Mouse (Mus musculus) thymus, adult 18-20 months (tissue): ENCODE results near the gene Naa10.

Experiments
- DNase-seq, 2 experiments: peaks; one replicate each; pipeline ENCODE4 v3.0.0; 2022; ENCODE audit warnings: mixed read lengths in 2 of 2

The Naa10 gene

DNA sequence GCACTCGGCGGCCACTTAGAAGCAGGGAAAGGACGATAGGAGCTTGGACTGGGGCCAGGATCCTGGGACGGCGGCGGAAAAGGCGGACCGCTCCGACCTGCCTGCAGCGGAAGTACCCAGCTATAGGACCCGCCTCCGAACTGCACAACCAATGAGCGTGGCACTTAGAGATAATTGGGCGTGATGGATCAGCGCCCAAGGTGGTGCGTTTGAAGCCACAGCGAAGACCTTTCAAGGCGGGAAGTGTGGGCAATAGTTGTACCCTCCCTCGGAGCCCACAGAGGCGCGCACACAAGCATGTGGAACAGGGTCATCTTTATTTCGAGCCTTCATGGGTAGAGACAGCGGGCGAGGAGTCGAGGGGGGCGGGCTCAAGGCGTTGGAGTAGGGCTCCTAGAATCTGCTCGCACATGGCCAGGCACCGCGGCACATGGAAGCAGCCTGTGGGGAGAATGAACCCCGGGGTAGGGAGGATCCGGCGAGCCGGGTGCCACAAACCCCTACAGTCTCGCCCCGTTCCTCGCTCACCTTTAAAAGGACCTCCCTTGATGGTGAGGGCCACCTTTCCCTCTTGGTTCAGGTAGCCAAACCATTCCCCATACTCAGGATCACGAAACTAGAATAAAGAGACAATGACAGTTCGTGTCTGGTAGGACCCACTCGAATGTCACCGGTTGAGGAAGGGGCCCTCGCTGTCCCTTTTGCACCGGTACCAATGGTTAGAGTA lies at the start of gene Naa10, which contains the start of gene Arhgap4:
Gene Naa10, minus strand, starts transcription at position 122 of the 727 bp plus-strand sequence.
Gene Arhgap4, minus strand, starts transcription at position 48 of the 727 bp plus-strand sequence.
- peak; percentile 66 to 78 for DNase-seq

DNA sequence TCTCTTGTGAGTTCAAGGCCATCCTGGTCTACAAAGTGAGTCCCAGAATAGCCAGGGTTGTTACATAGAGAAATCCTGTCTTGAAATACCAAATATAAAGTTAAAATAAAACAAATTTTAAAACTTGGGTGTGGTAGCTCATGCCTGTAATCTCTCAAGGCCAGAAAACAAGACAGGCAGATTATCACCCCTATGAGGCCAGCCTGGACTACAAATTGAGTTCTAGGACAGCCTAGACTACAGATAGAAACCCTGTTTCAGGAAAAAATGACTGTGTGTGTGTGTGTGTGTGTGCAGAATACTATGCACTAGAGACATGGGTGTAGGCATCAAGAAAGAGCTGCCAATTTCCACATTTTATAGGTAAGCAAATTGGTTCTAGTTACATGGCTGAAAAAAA lies 49.0 kb upstream of the Naa10 start:
- DNase-seq: no peak

DNA sequence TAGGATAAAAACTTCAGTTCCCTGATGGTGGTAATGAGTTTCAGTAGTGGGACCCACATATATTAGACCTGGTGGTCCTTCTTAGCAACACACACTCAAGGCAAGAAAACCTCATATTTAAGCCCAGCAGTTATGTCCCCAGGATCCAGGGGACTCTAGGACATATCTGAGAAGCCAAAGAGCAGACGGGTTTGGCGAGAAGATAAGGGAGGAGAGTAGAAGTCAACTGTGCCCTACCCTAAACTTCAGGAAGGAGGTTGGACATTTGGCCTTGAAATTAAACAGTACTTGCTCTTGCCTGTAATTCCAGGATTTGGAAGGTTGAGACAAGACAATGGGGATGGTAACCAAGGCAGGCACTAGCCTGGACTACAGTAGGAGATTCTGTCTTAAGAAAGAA lies 48.0 kb upstream of the Naa10 start:
- no peak for DNase-seq

DNA sequence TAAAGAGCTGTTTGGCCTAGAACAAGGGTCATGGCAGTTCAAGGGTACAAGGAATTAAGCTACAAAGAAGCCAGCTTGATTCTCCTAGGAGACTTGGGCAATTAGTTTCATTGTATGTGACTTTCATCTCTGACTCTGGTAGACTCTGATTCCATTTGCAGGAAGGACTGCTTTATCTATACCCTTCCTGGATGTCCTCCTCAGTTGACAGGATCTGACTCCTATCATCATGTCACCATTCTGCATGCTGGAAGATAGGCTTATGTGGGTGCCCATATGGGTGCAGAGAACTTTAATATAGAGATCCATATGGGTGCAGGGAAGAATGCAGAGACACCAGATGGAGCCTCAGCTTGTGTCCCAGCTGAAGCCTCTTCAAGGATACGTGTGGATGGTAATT lies 47.4 kb upstream of the Naa10 start:
- no peak for DNase-seq

DNA sequence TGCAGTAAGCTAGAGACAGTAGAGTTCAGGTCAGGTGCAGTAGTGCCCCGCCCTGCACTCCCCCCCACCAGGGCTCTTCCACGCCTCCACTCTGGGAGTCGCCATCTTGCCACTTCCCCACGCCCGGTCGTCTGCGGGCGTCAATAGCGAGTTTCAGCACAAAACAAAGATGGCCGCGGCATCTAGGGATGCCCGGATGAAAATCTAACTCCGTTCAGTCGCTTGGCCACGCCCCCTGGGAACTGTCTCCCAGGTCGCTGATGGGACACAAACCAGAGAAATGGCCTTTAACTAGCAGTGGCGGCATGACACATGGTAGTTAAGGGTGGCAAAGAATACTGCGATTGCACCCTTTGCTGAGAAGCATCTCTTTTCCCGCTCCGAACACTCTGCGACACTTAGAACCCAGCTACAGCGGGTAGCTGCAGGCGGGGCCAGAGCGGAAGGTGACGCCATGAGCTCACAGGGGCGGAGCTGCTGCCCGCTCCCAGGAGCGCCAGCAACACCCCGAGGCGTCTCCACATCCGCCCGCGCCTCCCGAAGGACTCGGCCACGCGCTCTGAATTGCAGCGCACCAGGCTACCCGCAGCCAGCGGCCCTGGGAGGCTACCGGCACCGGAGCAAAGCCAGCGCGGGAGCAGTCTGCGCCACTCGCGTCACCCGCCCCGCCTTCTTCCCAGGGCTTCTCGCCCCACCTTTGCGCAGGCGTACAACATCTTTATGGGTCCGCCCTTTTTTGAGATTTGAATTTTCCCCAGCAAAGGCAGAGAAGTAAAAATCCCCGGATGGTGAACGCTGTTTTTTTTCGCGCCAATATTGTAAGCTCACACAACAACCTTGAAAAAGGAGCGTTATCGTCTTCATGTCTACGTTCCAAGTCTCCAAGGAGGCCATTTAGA lies 45.7 kb upstream of the Naa10 start:
- DNase-seq: peak; percentile 74 to 83

DNA sequence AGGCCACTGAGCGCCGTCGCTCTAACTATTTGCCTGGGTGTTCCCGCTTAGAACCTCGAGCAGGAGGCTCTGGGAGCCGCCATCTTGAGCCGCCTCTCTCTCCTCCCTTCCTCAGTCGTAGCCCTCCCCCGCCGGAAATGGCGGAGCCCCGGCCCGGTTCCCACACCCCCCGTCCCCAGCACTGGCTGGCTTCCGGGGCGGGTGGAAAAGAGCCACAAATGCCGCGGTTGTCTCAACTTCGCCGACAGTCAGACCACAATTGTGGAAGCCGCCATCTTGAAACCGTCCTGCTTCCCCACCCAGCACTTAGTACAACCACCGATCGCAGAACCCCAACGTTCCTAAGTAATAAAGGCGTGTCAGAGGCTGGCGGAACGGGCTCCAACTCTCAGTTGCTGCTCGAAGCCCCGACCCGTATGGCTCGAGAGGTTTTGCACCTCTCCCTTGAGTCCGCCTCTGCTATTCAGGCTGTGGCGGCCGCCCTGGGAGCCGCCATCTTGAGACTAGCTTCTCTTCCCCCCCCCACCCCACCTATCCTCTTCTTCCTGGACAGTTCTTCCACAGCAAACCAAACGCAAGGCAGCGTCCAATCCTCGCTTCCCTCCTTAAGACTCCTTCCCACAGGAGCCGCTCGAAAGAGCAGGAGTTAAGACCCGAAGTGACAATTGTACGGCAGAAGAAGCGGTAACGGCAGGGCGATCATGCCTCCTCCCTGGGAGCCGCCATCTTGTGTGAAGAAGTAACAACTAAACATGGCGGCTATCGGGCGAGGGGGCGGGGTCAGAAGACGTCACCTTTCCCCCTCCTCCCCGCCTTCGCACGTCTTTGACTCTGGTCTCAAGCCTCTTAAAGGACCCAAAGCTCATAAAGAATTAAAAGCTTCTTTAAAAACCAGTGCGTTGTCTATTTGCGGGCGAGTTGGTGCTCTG lies 44.8 kb upstream of the Naa10 start, which contains the start of gene Hcfc1:
Gene Hcfc1, minus strand, starts transcription at position 110 of the 929 bp plus-strand sequence.
- DNase-seq: peak; percentile 79 to 83

DNA sequence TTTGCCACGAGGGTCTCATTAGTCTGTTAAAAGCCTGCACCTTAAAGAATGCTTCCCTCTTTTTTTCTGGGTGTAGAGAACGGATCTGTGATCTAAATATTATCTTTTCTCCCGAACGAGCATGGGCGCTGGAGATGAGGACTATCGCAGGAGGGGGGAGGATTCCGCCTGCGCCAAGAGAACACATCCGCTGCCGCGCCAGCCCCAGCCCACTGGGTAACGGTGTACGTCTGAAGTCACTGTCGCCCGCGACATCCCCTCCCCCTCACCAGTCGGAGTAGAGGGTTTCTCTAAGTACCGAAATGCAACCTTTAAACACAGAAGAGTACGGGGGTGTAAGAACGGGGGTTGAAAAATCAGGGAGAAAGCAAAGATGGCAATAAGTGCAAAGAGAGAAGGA lies 43.6 kb upstream of the Naa10 start:
- DNase-seq: peak; percentile 58 to 72

DNA sequence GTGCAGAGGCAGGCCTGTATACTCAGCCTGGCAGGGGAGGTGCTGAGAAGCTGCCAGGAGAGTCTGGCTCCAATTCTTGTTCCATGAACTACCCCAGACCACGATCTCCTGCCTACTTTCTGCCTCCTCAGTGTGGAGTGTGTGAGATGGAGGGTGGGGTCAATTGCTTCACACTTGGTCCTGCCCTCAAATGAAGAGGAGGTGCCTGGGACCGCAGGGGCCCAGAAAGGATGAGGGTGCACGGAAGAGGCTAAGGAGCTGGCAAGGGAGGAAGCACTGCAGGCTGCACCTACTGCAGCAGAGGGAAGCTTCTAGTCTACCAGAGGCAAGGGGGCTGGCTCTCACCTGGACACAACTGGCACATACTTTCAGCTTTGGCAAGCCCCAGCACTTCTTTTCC lies 42.6 kb upstream of the Naa10 start:
- no peak for DNase-seq

DNA sequence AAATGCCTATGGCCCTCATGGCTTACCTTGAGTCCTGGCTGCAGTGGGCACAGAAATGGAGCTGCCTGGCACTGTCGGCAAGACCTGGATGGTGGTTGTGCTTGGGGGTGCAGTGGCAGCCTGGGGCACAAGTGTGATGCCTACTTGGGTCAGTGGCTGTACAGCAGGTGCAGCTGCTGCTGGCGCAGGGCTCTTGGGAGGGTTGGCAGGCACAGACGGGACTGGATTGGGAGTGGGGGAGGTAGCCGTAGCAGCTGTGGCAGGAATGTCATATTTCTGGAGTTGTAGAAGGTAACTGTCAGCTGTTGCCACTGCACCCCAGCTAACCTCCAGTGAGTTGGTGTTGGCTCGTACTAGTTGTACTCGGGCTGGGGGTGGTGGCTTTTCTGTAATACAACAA lies 33.2 kb upstream of the Naa10 start:
- DNase-seq: no peak

DNA sequence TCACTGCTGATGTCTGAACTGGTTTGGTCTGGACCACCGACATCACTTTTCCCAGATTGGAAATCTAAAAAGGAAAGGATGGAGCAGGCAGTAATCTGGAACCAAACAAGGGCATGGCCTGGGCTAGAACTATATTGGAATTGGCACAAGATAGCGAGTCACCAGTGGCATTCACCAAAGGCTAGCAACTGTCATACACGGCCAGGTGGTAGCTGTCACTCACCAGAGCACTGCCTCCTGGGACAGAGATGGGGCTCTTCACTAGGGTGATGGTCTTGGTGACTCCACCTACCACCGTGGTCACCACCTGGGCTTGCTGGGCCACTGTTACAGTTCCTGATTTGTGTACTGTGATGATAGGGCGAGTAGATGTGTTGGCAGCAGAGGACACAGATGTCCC lies 30.9 kb upstream of the Naa10 start:
- no peak for DNase-seq

DNA sequence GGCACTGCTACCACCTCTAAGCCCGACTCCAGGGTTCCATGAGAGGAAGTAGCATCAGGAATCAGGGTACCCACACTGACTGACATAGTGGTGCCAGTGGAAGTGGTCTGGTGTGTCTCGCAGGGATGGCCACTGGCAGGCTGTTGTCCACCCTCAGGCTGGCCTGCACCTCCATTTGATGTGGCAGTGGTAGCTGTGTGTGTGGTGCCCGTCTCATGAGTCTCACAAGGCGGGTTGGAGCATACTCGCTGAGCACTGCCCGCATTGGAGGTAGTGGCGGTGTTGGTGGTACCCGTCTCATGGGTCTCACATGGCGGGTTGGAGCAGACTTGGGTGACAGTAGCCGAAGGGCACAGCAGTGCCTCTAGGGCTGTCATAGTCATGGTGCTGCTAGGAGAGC lies 27.6 kb upstream of the Naa10 start:
- DNase-seq: no peak

DNA sequence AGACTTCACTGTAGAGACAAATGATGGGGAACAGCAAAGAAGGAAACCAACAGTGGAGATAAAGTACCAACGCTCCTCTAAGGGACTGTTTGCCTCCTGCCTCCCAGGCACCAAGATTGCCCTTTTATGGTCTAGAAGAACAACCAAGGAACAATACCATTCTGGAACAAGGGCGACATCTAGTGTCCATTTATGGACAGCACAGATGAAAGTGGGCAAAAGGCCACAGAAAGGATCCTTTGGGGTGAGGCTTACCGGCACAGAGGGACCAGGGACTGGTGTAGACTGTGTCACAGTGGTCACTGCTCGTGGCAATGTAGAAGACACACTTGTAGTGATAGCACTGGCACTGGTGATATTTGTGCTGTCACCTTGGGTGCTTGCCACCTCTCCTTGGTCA lies 26.9 kb upstream of the Naa10 start:
- no peak for DNase-seq

DNA sequence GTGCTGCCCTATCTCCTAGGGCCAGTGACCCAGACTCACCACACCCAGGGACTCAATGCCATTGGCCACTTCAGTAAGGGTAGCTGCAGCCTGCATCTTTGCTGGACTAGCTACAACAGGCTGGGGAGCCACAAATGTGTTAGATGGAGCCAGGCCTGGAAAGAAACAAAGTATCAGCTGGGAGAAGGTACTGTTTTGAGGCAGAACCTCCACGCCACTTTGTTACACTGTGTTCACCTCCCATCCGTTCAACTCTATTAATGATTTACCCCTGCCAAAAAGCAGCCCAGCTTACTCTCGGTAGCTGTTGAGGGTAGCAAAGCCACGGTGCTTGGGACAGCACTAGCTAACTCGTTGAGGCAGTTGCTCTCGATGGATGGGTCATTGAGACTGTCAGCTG lies 25.2 kb upstream of the Naa10 start:
- no peak for DNase-seq

DNA sequence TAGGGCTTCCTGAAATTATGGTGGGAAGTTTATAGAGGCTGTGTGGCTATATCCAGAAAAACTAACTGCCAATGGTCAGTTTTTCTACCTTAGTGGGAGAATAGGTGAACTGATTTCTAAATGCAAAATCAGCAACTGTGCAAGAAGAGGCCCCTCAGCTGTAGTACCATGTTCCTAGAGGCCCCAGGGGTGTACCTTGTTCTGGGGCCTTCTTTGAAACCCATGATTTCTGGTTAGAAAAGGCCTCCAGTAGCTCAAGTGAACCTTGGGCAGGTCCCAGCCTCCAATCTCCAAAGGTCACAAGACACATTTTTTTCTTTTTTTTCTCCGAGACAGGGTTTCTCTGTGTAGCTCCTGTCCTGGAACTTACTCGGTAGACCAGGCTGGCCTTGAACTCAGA lies 20.6 kb upstream of the Naa10 start:
- no peak for DNase-seq

DNA sequence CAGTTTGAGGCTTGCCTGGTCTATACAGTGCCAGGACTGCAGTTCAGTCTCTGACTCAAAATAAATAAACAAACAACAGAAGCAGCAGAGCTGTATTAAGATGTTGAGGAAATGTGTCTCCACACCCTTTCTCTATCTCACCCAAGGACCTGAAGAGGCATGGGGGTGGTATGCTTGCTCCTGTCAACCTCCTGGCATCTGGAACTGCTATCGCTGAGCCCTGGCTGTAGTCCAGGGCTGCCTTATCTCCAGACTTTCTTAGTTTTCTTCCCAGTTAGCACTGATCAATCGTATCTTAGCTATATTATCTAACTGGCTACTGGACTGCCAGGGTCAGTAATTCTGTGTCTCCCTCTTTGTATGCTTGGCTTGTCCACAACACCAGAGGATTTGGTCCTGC lies 20.1 kb upstream of the Naa10 start:
- no peak for DNase-seq

DNA sequence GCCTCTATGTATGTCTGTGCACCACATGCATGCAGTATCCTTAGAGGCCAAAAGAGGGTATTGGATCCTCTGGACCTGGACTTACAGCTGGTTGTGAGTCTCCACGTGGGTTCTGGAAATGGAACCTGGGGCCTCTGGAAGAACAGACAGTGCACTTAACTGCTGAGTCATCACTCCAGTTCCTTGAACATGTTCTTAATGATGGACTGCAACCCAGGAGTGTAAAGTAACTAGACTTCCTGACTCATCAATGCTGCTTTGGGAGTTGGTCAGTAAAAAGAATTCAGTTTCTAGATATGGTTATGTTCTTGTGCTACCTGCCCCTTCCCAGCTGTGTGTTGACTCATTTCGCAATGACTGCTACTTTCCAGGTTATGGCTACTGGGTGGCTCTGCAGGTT lies 10.1 kb upstream of the Naa10 start:
- no peak for DNase-seq

DNA sequence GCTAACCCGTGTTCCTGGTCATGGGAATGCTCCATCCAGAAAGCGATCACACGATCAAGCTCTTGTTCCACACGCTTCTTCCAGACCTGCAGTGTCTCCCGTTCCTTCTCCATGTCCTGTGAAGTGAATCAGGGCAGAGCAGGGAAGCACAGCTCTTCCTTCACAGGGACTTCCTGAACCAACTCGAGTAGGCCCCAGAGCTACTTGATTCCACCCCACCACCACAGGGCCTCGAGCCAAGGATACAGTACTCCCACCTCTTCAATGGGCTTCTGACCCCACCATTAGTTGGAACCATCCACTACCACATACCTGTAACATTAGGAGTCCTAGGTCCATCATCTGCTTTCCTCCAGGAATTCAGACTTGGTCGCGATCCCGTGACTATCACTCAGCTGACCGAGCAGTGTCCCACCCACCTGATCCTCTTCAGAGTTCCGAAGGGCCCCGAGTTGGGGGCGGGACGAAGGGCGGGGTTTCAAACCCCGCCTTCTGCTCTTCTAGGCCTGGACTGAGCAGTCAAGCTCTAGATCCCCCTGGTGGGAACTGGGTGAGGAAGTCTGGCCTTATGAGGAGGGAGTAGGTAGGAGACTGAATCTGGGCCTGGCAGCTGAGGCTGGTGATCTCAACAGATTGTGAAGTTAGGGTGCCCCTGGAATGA lies 8.8 kb upstream of the Naa10 start, which contains the start of gene Renbp:
Gene Renbp, minus strand, starts transcription at position 449 of the 661 bp plus-strand sequence.
- DNase-seq: peak; percentile 39 to 49

DNA sequence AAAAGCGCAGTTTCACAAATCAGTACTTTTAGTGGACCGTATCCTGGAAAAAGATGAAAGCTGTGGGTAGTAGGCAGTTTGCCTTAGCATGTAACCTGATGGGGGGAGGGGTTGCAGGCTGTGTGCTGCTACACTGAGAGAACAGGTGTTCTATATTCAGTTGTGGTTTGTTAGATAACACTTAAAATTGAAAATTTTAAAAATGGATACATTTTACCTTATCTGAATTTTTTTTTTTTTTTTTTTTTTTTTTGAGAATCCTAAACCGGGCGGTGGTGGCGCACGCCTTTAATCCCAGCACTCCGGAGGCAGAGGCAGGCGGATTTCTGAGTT lies 772 bp upstream of the Naa10 start:
- DNase-seq: peak in 1 of 2 experiments; percentile 29

DNA sequence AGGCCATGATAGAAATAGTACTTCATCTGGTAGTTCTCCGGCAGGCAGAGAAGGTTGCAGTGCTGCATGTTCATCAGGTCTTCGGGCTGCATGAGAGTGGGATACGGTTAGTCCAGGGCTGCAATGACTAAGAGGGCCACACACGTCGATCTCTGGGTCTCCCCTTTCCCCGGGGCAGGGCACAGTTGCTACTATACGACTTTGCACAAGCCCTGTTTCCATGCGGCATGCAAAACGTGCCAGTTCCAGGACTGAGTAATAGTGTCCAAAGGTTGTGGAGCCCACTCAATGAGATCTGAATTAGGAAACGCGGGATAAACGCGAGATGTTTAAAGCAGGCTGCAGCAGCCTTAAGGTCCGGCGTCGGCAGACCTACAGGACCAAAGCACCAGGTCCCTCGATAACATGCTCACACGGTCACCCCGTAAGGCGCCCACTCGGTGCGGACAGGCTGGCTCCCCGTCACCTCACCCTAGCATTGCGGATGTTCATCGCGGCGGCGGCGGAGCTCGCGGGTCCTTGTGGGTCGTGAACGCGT lies 390 bp downstream of the Naa10 start:
- no peak for DNase-seq

DNA sequence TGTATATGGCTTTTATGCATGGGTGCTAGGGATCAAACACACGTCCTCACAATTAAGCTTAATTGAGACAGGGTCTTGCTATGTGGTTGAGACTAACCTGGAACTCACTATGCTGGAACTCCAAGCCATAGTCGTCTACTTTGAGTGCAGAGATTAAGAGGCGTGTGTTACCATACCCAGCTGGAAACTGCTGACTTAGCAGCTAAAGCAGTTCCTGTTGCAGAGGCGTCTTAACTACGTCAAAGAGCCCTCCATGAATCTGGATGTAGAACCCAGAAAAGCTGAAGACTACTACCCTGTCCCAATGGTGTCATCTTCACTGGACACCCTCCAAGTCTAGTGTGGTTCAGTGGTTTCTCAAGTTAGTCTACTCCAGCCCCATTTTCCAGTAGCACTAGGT lies 3.1 kb downstream of the Naa10 start:
- DNase-seq: no peak

DNA sequence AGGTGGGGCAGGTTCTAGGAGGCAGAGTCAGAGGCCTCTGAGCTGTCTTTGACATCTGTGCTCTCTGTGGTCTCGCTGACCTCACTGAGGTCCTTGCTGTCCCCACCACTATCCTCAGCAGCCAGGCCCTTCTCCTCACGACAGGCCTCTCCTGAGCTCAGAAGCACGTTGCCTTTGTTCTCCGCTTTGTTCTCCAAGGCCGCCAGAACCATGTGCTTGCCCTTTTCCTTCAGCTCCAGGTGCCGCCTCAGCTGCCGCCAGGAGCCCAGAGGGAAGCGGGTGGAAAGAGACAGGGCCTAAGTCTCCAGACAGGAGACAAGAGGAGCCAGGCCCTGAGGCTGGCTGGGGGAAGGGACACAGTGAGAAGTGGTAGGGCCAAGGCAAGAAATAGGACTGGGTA lies 4.8 kb downstream of the Naa10 start:
- no peak for DNase-seq
